Mouse (Mus musculus) heart, adult 9 months (tissue): ENCODE measurements around the gene B430306N03Rik.

Experiments
- DNase-seq, 2 experiments: peaks; one replicate each; pipeline ENCODE4 v3.0.0; 2022; ENCODE audit warnings: low spot score in 2 of 2

The B430306N03Rik gene

GRCm38 (mm10) chr17:48362346-48362745 is 46.4 kb downstream of the B430306N03Rik start:
- DNase-seq: peak in 1 of 2 experiments; percentile 29

GRCm38 (mm10) chr17:48362966-48363365 is 47.0 kb downstream of the B430306N03Rik start:
- peak in 1 of 2 experiments; percentile 33 for DNase-seq

- no peak for DNase-seq
These were observed 47.6 kb downstream of the B430306N03Rik start for GRCm38 (mm10) chr17:48363421-48363965.

- no peak for DNase-seq
These were observed 49.7 kb downstream of the B430306N03Rik start for GRCm38 (mm10) chr17:48365511-48366155.

- DNase-seq: no peak
These were observed 50.9 kb downstream of the B430306N03Rik start for GRCm38 (mm10) chr17:48366806-48367205.

- DNase-seq: no peak
These were observed 55.7 kb downstream of the B430306N03Rik start for GRCm38 (mm10) chr17:48371621-48372020.

- DNase-seq: no peak
These were observed 57.0 kb downstream of the B430306N03Rik start for GRCm38 (mm10) chr17:48372987-48373386.

GRCm38 (mm10) chr17:48376102-48376501 is 60.2 kb downstream of the B430306N03Rik start:
- no peak for DNase-seq
